ENCODE assay signal across 8 mouse cellular contexts in genomic region chr11:75651426-75652221, GRCm38 (mm10). TPM values are rescaled to one million over a fixed set of nuclear protein-coding genes. Genes with fewer than 3 reads are reported as not detected.
A peak's percentile ranks its signal among the peaks of the same experiment; 100 is the strongest.
DNase-seq lines count a peak whose midpoint lies in the region; ATAC-seq and TF ChIP-seq lines count a peak whose summit lies in the region.

No protein-coding gene starts in this region.

- TF ChIP-seq POLR2A in MEL (IDR thresholded peaks at IDR 0.05; ENCODE audit: control insufficient read depth in 1 of 2, insufficient read depth in 1 of 2, low read depth in 1 of 2, low read length in 2 of 2, poor library complexity in 1 of 2), result peak; percentile 68 to 81

- H3K27me3 ChIP-seq in MEL (ENCODE audit: control insufficient read depth in 1 of 2, insufficient read depth in 2 of 2, low read length in 2 of 2), result no peaks in the 10 kb centered on the region
- peaks cover 9% of the 10 kb centered on the region for H3K27me3 ChIP-seq in forebrain, embryonic 16.5 days (replicated peaks; ENCODE audit: control insufficient read depth, insufficient read depth, low read length)
- H3K27me3 ChIP-seq in lung, embryonic 16.5 days (ENCODE audit: control insufficient read depth, insufficient read depth, low read depth, low read length), result no peaks in the 10 kb centered on the region

- no peaks in the 10 kb centered on the region for H3K9me3 ChIP-seq in MEL (replicated peaks; ENCODE audit: insufficient read depth, low read length)
- no peaks in the 10 kb centered on the region for H3K9me3 ChIP-seq in forebrain, embryonic 16.5 days (ENCODE audit: control insufficient read depth, low read length)
- H3K9me3 ChIP-seq in lung, embryonic 16.5 days (ENCODE audit: control insufficient read depth, low read length), result no peaks in the 10 kb centered on the region

- peak overlapping the region; percentile 85 for H3K9ac ChIP-seq in MEL (ENCODE audit: control insufficient read depth, low read depth, low read length, poor library complexity, severe bottlenecking)
- H3K9ac ChIP-seq in forebrain, embryonic 16.5 days (replicated peaks; ENCODE audit: low read depth, low read length), result peak overlapping the region; percentile 83
- H3K9ac ChIP-seq in lung, embryonic 16.5 days (ENCODE audit: low read length), result peak overlapping the region; percentile 90

- peak overlapping the region; percentile 77 to 84 for H3K4me3 ChIP-seq in MEL (ENCODE audit: control insufficient read depth in 1 of 2, insufficient read depth in 1 of 2, low read depth in 2 of 2, low read length in 2 of 2)
- peak overlapping the region; percentile 70 for H3K4me3 ChIP-seq in forebrain, embryonic 16.5 days (replicated peaks; ENCODE audit: low read length)
- H3K4me3 ChIP-seq in lung, embryonic 16.5 days (ENCODE audit: low read length), result peak overlapping the region; percentile 79

- H3K4me2 ChIP-seq in forebrain, embryonic 16.5 days (ENCODE audit: low read length), result peak overlapping the region; percentile 88
- H3K4me2 ChIP-seq in lung, embryonic 16.5 days (ENCODE audit: low read depth, low read length), result peak overlapping the region; percentile 81

- no peak; a peak in 1 of 4 replicates for TF ChIP-seq EP300 in MEL (IDR thresholded peaks at IDR 0.05; ENCODE audit: low read depth in 1 of 2, low read length in 2 of 2)

- peaks cover 0 to 9% of the 10 kb centered on the region in 2 experiments; a peak in 2 of 4 replicates for H3K36me3 ChIP-seq in MEL (ENCODE audit: control insufficient read depth in 1 of 2, insufficient read depth in 2 of 2, low read length in 2 of 2)
- no peaks in the 10 kb centered on the region for H3K36me3 ChIP-seq in forebrain, embryonic 16.5 days (ENCODE audit: control insufficient read depth, insufficient read depth)
- no peaks in the 10 kb centered on the region for H3K36me3 ChIP-seq in lung, embryonic 16.5 days (ENCODE audit: control insufficient read depth, insufficient read depth, low read length)

- H3K4me1 ChIP-seq in MEL (ENCODE audit: control insufficient read depth in 1 of 2, insufficient read depth in 2 of 2, low read length in 2 of 2), result peaks cover 4 to 34% of the 10 kb centered on the region in 2 experiments
- peaks cover 54% of the 10 kb centered on the region for H3K4me1 ChIP-seq in forebrain, embryonic 16.5 days (replicated peaks; ENCODE audit: control insufficient read depth, insufficient read depth, low read length)
- peaks cover 40% of the 10 kb centered on the region for H3K4me1 ChIP-seq in lung, embryonic 16.5 days (replicated peaks; ENCODE audit: control insufficient read depth, insufficient read depth, low read length)

- TF ChIP-seq RAD21 in MEL (IDR thresholded peaks at IDR 0.05; ENCODE audit: low read depth, low read length), result no peak

- peak; percentile 95 for DNase-seq in MEL (ENCODE audit: low read depth, low spot score)
- peak; percentile 82 to 85 for DNase-seq in cerebellum, adult 18-20 months
- DNase-seq in heart, postnatal 4 days, result peak; percentile 88
- peak; percentile 81 for DNase-seq in layer of hippocampus, adult 9-11 months
- peak; percentile 71 for DNase-seq in ovary, postnatal 14 days (ENCODE audit: low spot score)
- peak; percentile 78 for DNase-seq in thymus, postnatal 14 days

- under 1% methylated on average over 52 of the region's 54 CpGs for WGBS in forebrain, embryonic 16.5 days
- WGBS in lung, embryonic 16.5 days, result under 1% methylated on average over 48 of the region's 54 CpGs

- H3K79me2 ChIP-seq in MEL (ENCODE audit: control insufficient read depth, insufficient read depth, low read length, poor library complexity), result peaks cover 16% of the 10 kb centered on the region

- H3K27ac ChIP-seq in MEL (ENCODE audit: control insufficient read depth, low read depth, low read length), result peak overlapping the region; percentile 90
- peak overlapping the region; percentile 61; the same call in 1 of the 2 replicates for H3K27ac ChIP-seq in forebrain, embryonic 16.5 days (ENCODE audit: low read length)
- peak overlapping the region; percentile 97 for H3K27ac ChIP-seq in lung, embryonic 16.5 days (ENCODE audit: low read length)

- TF ChIP-seq CTCF in MEL (IDR thresholded peaks at IDR 0.05 in 2 of 3, conservative IDR thresholded peaks at IDR 0.05 in 1 of 3; ENCODE audit: control insufficient read depth in 1 of 3, insufficient read depth in 1 of 3, low read depth in 2 of 3, low read length in 3 of 3, poor library complexity in 1 of 3, severe bottlenecking in 1 of 3), result no peak; a peak in 1 of 6 replicates

- peak; percentile 62 for ATAC-seq in forebrain, embryonic 16.5 days
- peak; percentile 72 for ATAC-seq in lung, embryonic 16.5 days (ENCODE audit: low read depth)

TF ChIP-seq in MEL, 35 proteins besides CTCF, POLR2A, EP300 and RAD21 (continues in another document):
- TF ChIP-seq ETS1 (IDR thresholded peaks at IDR 0.05; ENCODE audit: low read depth, low read length), result no peak
- TF ChIP-seq CHD1 (IDR thresholded peaks at IDR 0.05; ENCODE audit: low read depth, low read length), result peak; percentile 73; the same call in 1 of the 2 replicates
- TF ChIP-seq ELF1 (IDR thresholded peaks at IDR 0.05; ENCODE audit: low read depth, low read length), result no peak; the same call in 1 of the 2 replicates
- TF ChIP-seq NELFE (IDR thresholded peaks at IDR 0.05; ENCODE audit: low read depth, low read length), result peak; percentile 79
- TF ChIP-seq CHD2 (IDR thresholded peaks at IDR 0.05; ENCODE audit: low read length), result no peak
- no peak for TF ChIP-seq ZKSCAN1 (IDR thresholded peaks at IDR 0.05; ENCODE audit: low read depth, low read length)
- TF ChIP-seq ZMIZ1 (IDR thresholded peaks at IDR 0.05; ENCODE audit: low read depth, low read length), result no peak
- TF ChIP-seq POLR2AphosphoS5 (IDR thresholded peaks at IDR 0.05; ENCODE audit: borderline replicate concordance, low read depth, low read length), result no peak
- peak; percentile 78; the same call in 1 of the 2 replicates for TF ChIP-seq UBTF (IDR thresholded peaks at IDR 0.05; ENCODE audit: borderline replicate concordance, insufficient read depth, low read depth, low read length)
- TF ChIP-seq SMC3 (IDR thresholded peaks at IDR 0.05; ENCODE audit: low read depth, low read length), result no peak
- TF ChIP-seq NRF1 (IDR thresholded peaks at IDR 0.05; ENCODE audit: insufficient read depth, low read depth, low read length, poor library complexity, severe bottlenecking), result peak; percentile 74
- TF ChIP-seq MAZ (IDR thresholded peaks at IDR 0.05; ENCODE audit: low read depth, low read length), result peak; percentile 78
- peak; percentile 80; the same call in 1 of the 2 replicates for TF ChIP-seq E2F4 (IDR thresholded peaks at IDR 0.05; ENCODE audit: borderline replicate concordance, low read depth, low read length)
- TF ChIP-seq USF2 (IDR thresholded peaks at IDR 0.05; ENCODE audit: borderline replicate concordance in 1 of 2, insufficient read depth in 1 of 2, low read depth in 1 of 2, low read length in 2 of 2), result no peak
- TF ChIP-seq TAL1 (IDR thresholded peaks at IDR 0.05; ENCODE audit: low read length), result no peak
- no peak for TF ChIP-seq RCOR1 (IDR thresholded peaks at IDR 0.05; ENCODE audit: low read depth, low read length)
- no peak for TF ChIP-seq BHLHE40 (IDR thresholded peaks at IDR 0.05; ENCODE audit: borderline replicate concordance, low read depth, low read length)
- TF ChIP-seq JUND (IDR thresholded peaks at IDR 0.05; ENCODE audit: low read depth, low read length), result no peak
- no peak; the same call in 1 of the 2 replicates for TF ChIP-seq TCF12 (IDR thresholded peaks at IDR 0.05; ENCODE audit: low read depth, low read length)
- 0 out of 2 replicates have a peak, but pooled peaks have one; percentile 53 for TF ChIP-seq MYC (IDR thresholded peaks at IDR 0.05; ENCODE audit: low read depth, low read length)
- TF ChIP-seq USF1 (IDR thresholded peaks at IDR 0.05; ENCODE audit: low read depth, low read length), result no peak
- TF ChIP-seq MAX (IDR thresholded peaks at IDR 0.05; ENCODE audit: low read length), result no peak
- TF ChIP-seq TBP (IDR thresholded peaks at IDR 0.05; ENCODE audit: low read depth, low read length), result peak; percentile 29; the same call in 1 of the 2 replicates
- peak; percentile 49; the same call in 1 of the 2 replicates for TF ChIP-seq POLR2AphosphoS2 (IDR thresholded peaks at IDR 0.05; ENCODE audit: low read length)
- TF ChIP-seq HCFC1 (IDR thresholded peaks at IDR 0.05; ENCODE audit: low read depth, low read length), result peak; percentile 61
- TF ChIP-seq MEF2A (IDR thresholded peaks at IDR 0.05; ENCODE audit: extremely low read depth, insufficient replicate concordance, low read depth, low read length, poor library complexity, severe bottlenecking), result no peak
- TF ChIP-seq ZC3H11A (IDR thresholded peaks at IDR 0.05; ENCODE audit: low read depth, low read length), result no peak
- TF ChIP-seq MYB (IDR thresholded peaks at IDR 0.05; ENCODE audit: low read depth, low read length), result no peak
- no peak for TF ChIP-seq KAT2A (conservative IDR thresholded peaks at IDR 0.05; ENCODE audit: low read depth, low read length)

RNA-seq across cellular contexts. Expression of gene Myo1c, which starts 1.3 kb away (rescaled TPM):
- 27.0 and 33.2 TPM in 2 replicates for total RNA-seq in MEL (2012; rRNA removed)
- polyA plus RNA-seq in MEL (2012; ENCODE audit: insufficient read depth in 1 of 2, insufficient read length in 2 of 2, low read depth in 1 of 2, low replicate concordance in 2 of 2, missing spikeins in 1 of 2), result 10 to 100 TPM in 1 of 2 experiments, not detected in 1; 45.6 TPM
- 11.3 and 11.9 TPM in 2 replicates for polyA plus RNA-seq in forebrain, embryonic 16.5 days (2015; fragmentation: Nextera tagmentation; extraction: Ambion mirVana)
- total RNA-seq in heart, postnatal 4 days (2021), result 100 to 1,000 TPM; 158 to 160 TPM
- polyA plus RNA-seq in lung, embryonic 16.5 days (2015; fragmentation: Nextera tagmentation; extraction: Ambion mirVana), result 93.0 and 96.5 TPM in 2 replicates

RNA-seq across cellular contexts. Expression of gene Inpp5k, which starts 20.8 kb away (rescaled TPM):
- total RNA-seq in MEL (2012; rRNA removed), result 15.2 and 16.4 TPM in 2 replicates
- polyA plus RNA-seq in MEL (2012; ENCODE audit: insufficient read depth in 1 of 2, insufficient read length in 2 of 2, low read depth in 1 of 2, low replicate concordance in 2 of 2, missing spikeins in 1 of 2), result 10 to 100 TPM in 1 of 2 experiments, not detected in 1; 28.7 TPM
- polyA plus RNA-seq in forebrain, embryonic 16.5 days (2015; fragmentation: Nextera tagmentation; extraction: Ambion mirVana), result 54.4 and 59.3 TPM in 2 replicates
- total RNA-seq in heart, postnatal 4 days (2021), result 10 to 100 TPM; 23.4 to 26.9 TPM
- 33.8 and 35.4 TPM in 2 replicates for polyA plus RNA-seq in lung, embryonic 16.5 days (2015; fragmentation: Nextera tagmentation; extraction: Ambion mirVana)

RNA-seq across cellular contexts. Expression of gene Crk, which starts 27.4 kb away (rescaled TPM):
- 68.0 and 68.4 TPM in 2 replicates for total RNA-seq in MEL (2012; rRNA removed)
- 10 to 100 TPM; 33.8 to 66.2 TPM for polyA plus RNA-seq in MEL (2012; ENCODE audit: insufficient read depth in 1 of 2, insufficient read length in 2 of 2, low read depth in 1 of 2, low replicate concordance in 2 of 2, missing spikeins in 1 of 2)
- polyA plus RNA-seq in forebrain, embryonic 16.5 days (2015; fragmentation: Nextera tagmentation; extraction: Ambion mirVana), result 130 and 142 TPM in 2 replicates
- 100 to 1,000 TPM; 117 to 123 TPM for total RNA-seq in heart, postnatal 4 days (2021)
- 108 and 112 TPM in 2 replicates for polyA plus RNA-seq in lung, embryonic 16.5 days (2015; fragmentation: Nextera tagmentation; extraction: Ambion mirVana)

Comparison
In these comparisons a context has a peak if more than half of its experiments do, and no peak if none do; other contexts are left out.
1. Peak in every context shown above with its lines: DNase-seq, ATAC-seq, H3K4me3 ChIP-seq and H3K27ac ChIP-seq.